Mouse (Mus musculus): ENCODE measurements around the gene Bud31. TPM values are rescaled to one million over a fixed set of nuclear protein-coding genes. Genes with fewer than 3 reads are reported as not detected.

Gene Bud31
- polyA plus RNA-seq, 1 experiment from 2014 or later = 236 TPM

DNA sequence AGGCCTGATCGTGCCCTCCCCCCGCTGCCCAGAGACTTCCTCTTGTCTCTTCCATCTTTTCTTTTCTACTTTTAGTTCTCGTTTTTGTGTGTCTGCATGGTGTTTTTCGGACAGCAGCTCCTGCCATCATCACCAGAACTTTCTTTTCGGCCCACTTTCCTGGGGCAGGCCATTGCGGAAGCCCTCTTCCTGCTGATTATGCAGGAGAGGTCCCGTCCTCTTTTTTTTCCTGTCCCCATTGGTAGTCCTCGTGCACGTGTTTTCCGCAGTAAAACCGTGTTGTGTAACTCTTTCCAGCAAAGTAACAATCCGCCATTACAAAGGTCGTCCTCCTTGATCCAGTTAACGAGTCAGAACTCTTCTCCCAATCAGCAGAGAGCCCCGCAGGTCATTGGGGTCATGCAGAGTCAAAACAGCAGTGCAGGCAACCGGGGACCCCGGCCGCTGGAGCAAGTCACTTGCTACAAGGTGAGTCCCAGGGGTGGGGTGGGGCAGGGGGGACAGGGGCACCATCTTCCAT is 38.4 kb downstream of the Bud31 start:
- Histone ChIP-seq H3K27ac (no peak overlapping the region), H3K27me3 (replicated peaks) (no peaks in the 10 kb centered on the region), H3K36me3 (peaks cover 100% of the 10 kb centered on the region), H3K9me3 (no peaks in the 10 kb centered on the region), H3K4me1 (no peaks in the 10 kb centered on the region), H3K9ac (no peak overlapping the region), H3K4me3 (no peak overlapping the region), H3K4me2 (replicated peaks) (no peak overlapping the region)
- no peak for ATAC-seq (ENCODE audit: low FRiP score, low read depth)
- 89% methylated on average over 18 of the region's 18 CpGs for WGBS

DNA sequence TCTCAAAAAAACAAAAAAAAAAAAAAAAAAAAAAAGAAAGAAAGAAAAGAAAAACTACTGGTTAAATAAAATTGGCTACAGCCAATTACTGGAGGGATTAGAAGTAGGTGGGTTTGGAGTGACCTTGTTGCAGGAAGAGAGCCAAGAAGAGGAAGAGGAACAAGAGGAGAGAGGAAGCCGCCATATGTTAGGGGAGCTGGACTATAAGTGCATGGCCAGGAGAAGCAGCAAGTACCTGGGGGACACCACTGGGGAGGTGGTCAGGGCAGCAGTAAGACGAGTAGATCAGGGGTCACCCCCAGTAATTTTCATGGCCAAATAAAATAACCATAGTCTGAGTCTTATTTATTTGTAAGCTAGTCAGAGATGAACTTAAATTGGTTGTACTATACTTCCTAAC is 45.1 kb downstream of the Bud31 start:
- Histone ChIP-seq H3K9ac (no peak overlapping the region), H3K4me1 (peaks cover 7% of the 10 kb centered on the region), H3K4me2 (replicated peaks) (no peak overlapping the region), H3K36me3 (peaks cover 76% of the 10 kb centered on the region), H3K27ac (no peak overlapping the region), H3K27me3 (replicated peaks) (no peaks in the 10 kb centered on the region), H3K9me3 (no peaks in the 10 kb centered on the region), H3K4me3 (no peak overlapping the region)
- WGBS = 97% methylated on average over 2 of the region's 2 CpGs
- no peak for ATAC-seq (ENCODE audit: low FRiP score, low read depth)

DNA sequence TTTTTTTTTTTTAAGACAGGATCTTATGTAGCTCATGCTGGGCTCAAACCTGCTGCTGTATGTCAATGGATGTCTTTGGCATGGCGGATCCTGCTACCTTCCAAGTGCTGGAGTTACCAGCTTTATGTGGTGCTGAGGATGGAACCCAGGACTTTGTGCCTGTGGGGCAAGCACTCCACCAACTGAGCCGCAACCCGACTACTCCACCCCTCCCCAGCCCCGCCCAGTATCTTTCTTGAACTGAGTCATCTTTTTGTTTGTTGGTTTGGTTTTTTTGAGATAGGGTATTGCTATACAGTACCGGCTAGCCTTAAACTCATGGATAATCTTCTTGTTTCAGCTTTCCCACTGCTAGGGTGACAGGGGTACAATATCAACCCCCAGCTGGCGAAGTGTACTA is 49.3 kb downstream of the Bud31 start:
- H3K4me3 ChIP-seq = no peak overlapping the region
- ATAC-seq (ENCODE audit: low FRiP score, low read depth) = no peak
- peaks cover 42% of the 10 kb centered on the region for H3K36me3 ChIP-seq
- peak overlapping the region; percentile 85 for H3K4me2 ChIP-seq (replicated peaks)
- 98% methylated on average over 6 of the region's 6 CpGs for WGBS
- no peak overlapping the region for H3K27ac ChIP-seq
- H3K9ac ChIP-seq = no peak overlapping the region
- H3K27me3 ChIP-seq (replicated peaks) = no peaks in the 10 kb centered on the region
- H3K4me1 ChIP-seq = peaks cover 16% of the 10 kb centered on the region
- H3K9me3 ChIP-seq = no peaks in the 10 kb centered on the region

DNA sequence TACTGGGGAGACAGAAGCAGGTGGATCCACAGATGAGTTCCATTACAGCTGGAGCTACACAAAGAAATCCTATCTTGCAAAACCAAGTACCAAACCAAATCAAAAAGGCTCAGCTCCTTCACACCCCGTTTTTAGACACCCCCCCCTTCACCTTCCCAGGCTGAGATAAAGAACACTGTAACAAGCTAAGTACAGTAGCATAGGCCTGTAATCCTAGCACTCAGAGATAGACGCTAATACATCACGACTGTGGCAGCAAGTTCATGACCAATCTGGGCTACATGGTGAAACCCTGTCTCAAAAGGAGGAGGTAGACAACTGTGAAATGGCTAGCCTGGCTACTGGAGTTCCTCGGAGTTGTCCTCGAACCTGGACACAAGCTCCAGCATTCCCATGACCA is 50.2 kb downstream of the Bud31 start:
- WGBS = 61% methylated on average over 5 of the region's 5 CpGs
- Histone ChIP-seq H3K9me3 (no peaks in the 10 kb centered on the region), H3K27ac (no peak overlapping the region), H3K27me3 (replicated peaks) (no peaks in the 10 kb centered on the region), H3K4me3 (peak overlapping the region; percentile 86), H3K9ac (peak overlapping the region; percentile 92), H3K36me3 (peaks cover 44% of the 10 kb centered on the region), H3K4me2 (replicated peaks) (peak overlapping the region; percentile 85), H3K4me1 (peaks cover 16% of the 10 kb centered on the region)
- ATAC-seq (ENCODE audit: low FRiP score, low read depth) = no peak

DNA sequence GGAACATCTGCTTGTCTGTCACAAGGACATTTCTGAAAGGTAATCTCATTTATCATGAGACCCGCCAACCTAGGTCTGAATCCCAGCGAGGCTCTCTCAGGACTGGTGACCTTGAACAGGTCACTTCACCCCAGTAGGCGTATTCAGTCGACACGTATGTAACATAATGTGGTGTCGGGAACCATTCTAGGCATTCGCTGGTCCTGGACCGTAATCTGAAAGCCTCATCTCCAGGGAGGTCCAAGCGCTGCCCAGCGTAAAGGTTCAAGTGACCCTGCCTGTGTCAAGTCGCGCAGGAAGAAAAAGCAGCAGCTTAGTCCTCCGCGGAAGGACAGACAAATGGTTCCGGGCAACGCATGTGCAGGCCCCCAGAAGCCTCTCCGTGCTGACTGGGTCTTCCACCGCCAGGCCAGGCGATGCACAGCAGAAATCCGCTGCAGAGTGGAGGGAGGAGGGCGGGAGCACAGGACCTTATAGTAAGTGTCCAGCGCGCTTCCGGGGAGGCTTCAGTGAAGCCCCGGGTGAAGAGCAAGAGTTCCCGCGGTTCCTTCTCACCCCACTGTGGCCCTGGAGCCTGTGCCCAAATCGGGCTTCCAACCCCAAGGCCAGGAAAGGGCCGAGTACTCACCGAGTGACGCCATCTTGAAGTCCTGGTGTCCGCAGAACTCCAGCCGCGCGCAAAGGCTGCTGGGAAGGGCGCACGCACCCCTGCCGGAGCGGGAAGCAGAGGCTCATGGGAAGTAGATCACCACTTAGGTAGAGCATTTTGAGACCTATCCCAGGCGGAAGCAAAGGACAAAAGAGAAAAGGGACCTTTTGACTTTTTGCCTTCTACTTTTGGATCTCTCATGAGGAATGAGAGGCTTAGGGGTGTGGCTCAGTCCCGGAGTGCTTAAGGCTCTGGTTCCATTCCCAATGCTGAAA is 51.0 kb downstream of the Bud31 start:
- H3K9me3 ChIP-seq = no peaks in the 10 kb centered on the region
- peak overlapping the region; percentile 76 for H3K27ac ChIP-seq
- H3K9ac ChIP-seq = peak overlapping the region; percentile 92
- WGBS = 1% methylated on average over 41 of the region's 41 CpGs
- H3K4me2 ChIP-seq (replicated peaks) = peak overlapping the region; percentile 85
- no peaks in the 10 kb centered on the region for H3K27me3 ChIP-seq (replicated peaks)
- peaks cover 43% of the 10 kb centered on the region for H3K36me3 ChIP-seq
- peak; percentile 91 for ATAC-seq (ENCODE audit: low FRiP score, low read depth)
- peak overlapping the region; percentile 86 for H3K4me3 ChIP-seq
- H3K4me1 ChIP-seq = peaks cover 16% of the 10 kb centered on the region

DNA sequence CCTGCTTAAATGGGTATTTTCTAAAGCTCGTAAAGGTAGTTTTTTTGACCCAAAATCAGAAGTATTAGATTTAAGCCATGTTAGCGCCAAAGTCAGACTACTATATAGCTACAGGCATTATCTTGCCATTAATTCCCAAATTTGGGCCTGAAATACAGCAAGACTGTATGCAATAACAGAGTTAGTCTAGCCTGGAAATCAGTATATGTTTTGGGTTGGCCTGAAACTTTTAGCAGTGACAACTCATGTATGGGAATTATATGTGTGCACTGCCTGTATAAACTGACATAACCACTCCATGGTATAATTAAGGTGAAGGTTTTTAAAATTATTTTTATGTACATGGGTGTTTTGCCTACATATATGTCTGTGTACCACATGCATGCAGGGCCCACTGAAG is 51.8 kb downstream of the Bud31 start, which contains the start of gene Atp5j2:
Atp5j2 (minus strand) TSS at position 101 of the 400 bp plus-strand sequence.
- Histone ChIP-seq H3K27ac (peak within 1 kb of the TSS; percentile 76), H3K4me2 (replicated peaks) (peak within 1 kb of the TSS; percentile 85), H3K4me1 (peaks cover 16% of the 10 kb centered on the region), H3K9me3 (no peaks in the 10 kb centered on the region), H3K9ac (peak within 1 kb of the TSS; percentile 92), H3K4me3 (peak within 1 kb of the TSS; percentile 86), H3K27me3 (replicated peaks) (no peaks in the 10 kb centered on the region), H3K36me3 (peaks cover 34% of the 10 kb centered on the region)
- ATAC-seq (ENCODE audit: low FRiP score, low read depth) = no peak
- WGBS = 88% methylated on average over 2 of the region's 2 CpGs

Other genes starting within 250 kb of the Bud31 start
- 26.5 and 30.2 TPM in 2 replicates for gene Smurf1, start 174.5 kb upstream of the Bud31 start, polyA plus RNA-seq (2016; fragmentation: Nextera tagmentation; extraction: Ambion mirVana)
- gene Gm4871, start 107.6 kb upstream of the Bud31 start, polyA plus RNA-seq (2016; fragmentation: Nextera tagmentation; extraction: Ambion mirVana) = not detected in 2 replicates
- not detected in 2 replicates for gene 1700018F24Rik, start 97.4 kb upstream of the Bud31 start, polyA plus RNA-seq (2016; fragmentation: Nextera tagmentation; extraction: Ambion mirVana)
- 196 and 198 TPM in 2 replicates for gene Arpc1a, start 56.5 kb upstream of the Bud31 start, polyA plus RNA-seq (2016; fragmentation: Nextera tagmentation; extraction: Ambion mirVana)
- not detected in 2 replicates for gene Kpna7, start 56.3 kb upstream of the Bud31 start, polyA plus RNA-seq (2016; fragmentation: Nextera tagmentation; extraction: Ambion mirVana)
- gene Arpc1b, start 26.1 kb upstream of the Bud31 start, polyA plus RNA-seq (2016; fragmentation: Nextera tagmentation; extraction: Ambion mirVana) = 94.4 and 101 TPM in 2 replicates
- 116 and 136 TPM in 2 replicates for gene Pdap1, start 124 bp upstream of the Bud31 start, polyA plus RNA-seq (2016; fragmentation: Nextera tagmentation; extraction: Ambion mirVana)
- 20.5 and 21.8 TPM in 2 replicates for gene Ptcd1, start 26.7 kb downstream of the Bud31 start, polyA plus RNA-seq (2016; fragmentation: Nextera tagmentation; extraction: Ambion mirVana)
- 58.5 and 59.5 TPM in 2 replicates for gene Cpsf4, start 26.9 kb downstream of the Bud31 start, polyA plus RNA-seq (2016; fragmentation: Nextera tagmentation; extraction: Ambion mirVana)
- 538 and 555 TPM in 2 replicates for gene Atp5j2, start 51.7 kb downstream of the Bud31 start, polyA plus RNA-seq (2016; fragmentation: Nextera tagmentation; extraction: Ambion mirVana)
- gene Zkscan14, start 61.5 kb downstream of the Bud31 start, polyA plus RNA-seq (2016; fragmentation: Nextera tagmentation; extraction: Ambion mirVana) = 12.7 and 13.0 TPM in 2 replicates
- gene Zkscan5, start 64.2 kb downstream of the Bud31 start, polyA plus RNA-seq (2016; fragmentation: Nextera tagmentation; extraction: Ambion mirVana) = 17.5 and 19.2 TPM in 2 replicates
- gene Zfp655, start 91.4 kb downstream of the Bud31 start, polyA plus RNA-seq (2016; fragmentation: Nextera tagmentation; extraction: Ambion mirVana) = 39.7 and 41.7 TPM in 2 replicates
- 0.57 and 0.91 TPM in 2 replicates for gene Zscan25, start 140.1 kb downstream of the Bud31 start, polyA plus RNA-seq (2016; fragmentation: Nextera tagmentation; extraction: Ambion mirVana)
- gene Cyp3a57, start 204.9 kb downstream of the Bud31 start, polyA plus RNA-seq (2016; fragmentation: Nextera tagmentation; extraction: Ambion mirVana) = not detected in 2 replicates